In genomic region chr12:111738754-111739153, GRCm38 (mm10) we compare ENCODE assay signal across 8 mouse cellular contexts. TPM values are rescaled to one million over a fixed set of nuclear protein-coding genes. Genes with fewer than 3 reads are reported as not detected.
A peak's percentile ranks its signal among the peaks of the same experiment; 100 is the strongest.
DNase-seq lines count a peak whose midpoint lies in the region; ATAC-seq and TF ChIP-seq lines count a peak whose summit lies in the region.
"Had no signal": no experiment of that assay in that cellular context is flagged by ENCODE, and none has a peak within 500 bp of the region (broad histone marks: within the 10 kb centered on the region; RNA-seq: fewer than 3 reads in every experiment).

No protein-coding gene starts in this region.

- no peak overlapping the region for H3K4me2 ChIP-seq in liver, embryonic 11.5 days
- no peak overlapping the region for H3K4me2 ChIP-seq in intestine, embryonic 15.5 days (replicated peaks)

- no peaks in the 10 kb centered on the region for H3K36me3 ChIP-seq in liver, embryonic 11.5 days (ENCODE audit: control insufficient read depth, insufficient read depth, low read length)
- H3K36me3 ChIP-seq in intestine, embryonic 15.5 days = no peaks in the 10 kb centered on the region
- H3K36me3 ChIP-seq in small intestine, adult 2 months (ENCODE audit: control insufficient read depth, insufficient read depth, low read length) = no peaks in the 10 kb centered on the region

- H3K4me1 ChIP-seq in liver, embryonic 11.5 days (replicated peaks; ENCODE audit: control insufficient read depth, insufficient read depth, low read length) = no peaks in the 10 kb centered on the region
- H3K4me1 ChIP-seq in intestine, embryonic 15.5 days (replicated peaks) = peaks cover 6% of the 10 kb centered on the region
- H3K4me1 ChIP-seq in lung, adult 2 months (ENCODE audit: control insufficient read depth, insufficient read depth, low read length) = no peaks in the 10 kb centered on the region
- H3K4me1 ChIP-seq in small intestine, adult 2 months (ENCODE audit: control insufficient read depth, insufficient read depth, insufficient read length, low read length) = no peaks in the 10 kb centered on the region; the same call in 1 of the 2 replicates

- no peaks in the 10 kb centered on the region for H3K9me3 ChIP-seq in liver, embryonic 11.5 days (ENCODE audit: control insufficient read depth, low read length)
- no peaks in the 10 kb centered on the region for H3K9me3 ChIP-seq in intestine, embryonic 15.5 days

- peak; percentile 38 for DNase-seq in liver
- no peak for DNase-seq in liver, embryonic 11.5 days (ENCODE audit: low spot score)
- peak; percentile 13 for DNase-seq in T-cell, adult 2 months (ENCODE audit: low spot score)
- peak; percentile 78 to 89 for DNase-seq in cerebellum, postnatal 14 days
- DNase-seq in lung, adult 2 months = peak; percentile 61

- no peak for TF ChIP-seq POLR2A in lung, adult 2 months (IDR thresholded peaks at IDR 0.05; ENCODE audit: borderline replicate concordance, extremely low read depth, low read depth, low read length)
- TF ChIP-seq POLR2A in small intestine, adult 2 months (IDR thresholded peaks at IDR 0.05; ENCODE audit: low read depth, low read length) = no peak

- ATAC-seq in liver, embryonic 11.5 days (replicated peaks; ENCODE audit: low FRiP score) = no peak
- ATAC-seq in intestine, embryonic 15.5 days = 0 out of 2 replicates have a peak, but pooled peaks have one; percentile 26

- no peak overlapping the region for H3K27ac ChIP-seq in liver, embryonic 11.5 days (ENCODE audit: low read depth, low read length)
- H3K27ac ChIP-seq in intestine, embryonic 15.5 days = no peak overlapping the region
- H3K27ac ChIP-seq in small intestine, adult 2 months (ENCODE audit: insufficient read depth, low read depth, low read length) = no peak overlapping the region

- no peak overlapping the region for H3K4me3 ChIP-seq in liver, embryonic 11.5 days (ENCODE audit: low read depth, low read length)
- H3K4me3 ChIP-seq in intestine, embryonic 15.5 days (replicated peaks) = no peak overlapping the region
- no peak overlapping the region for H3K4me3 ChIP-seq in lung, adult 2 months (replicated peaks; ENCODE audit: extremely low read depth, low read depth, low read length)
- H3K4me3 ChIP-seq in small intestine, adult 2 months (ENCODE audit: low read depth, low read length) = no peak overlapping the region
- H3K4me3 ChIP-seq: erythroblast, embryonic 14.5 days had no signal

- WGBS in liver, embryonic 11.5 days = 26% methylated on average over 3 of the region's 3 CpGs
- WGBS in intestine, embryonic 15.5 days = 15% methylated on average over 3 of the region's 3 CpGs
- 15% methylated on average over 3 of the region's 3 CpGs for WGBS in lung, adult 2 months
- WGBS in small intestine, adult 2 months = 36% methylated on average over 3 of the region's 3 CpGs

- H3K27me3 ChIP-seq in liver, embryonic 11.5 days (replicated peaks; ENCODE audit: control insufficient read depth, insufficient read depth, low read length) = no peaks in the 10 kb centered on the region
- H3K27me3 ChIP-seq in intestine, embryonic 15.5 days (replicated peaks) = no peaks in the 10 kb centered on the region
- no peaks in the 10 kb centered on the region for H3K27me3 ChIP-seq in small intestine, adult 2 months (ENCODE audit: control insufficient read depth, insufficient read depth, low read length)

- H3K9ac ChIP-seq in liver, embryonic 11.5 days (ENCODE audit: low read depth, low read length) = no peak overlapping the region
- H3K9ac ChIP-seq in intestine, embryonic 15.5 days = no peak overlapping the region

- peak; percentile 66 for TF ChIP-seq CTCF in lung, adult 2 months (IDR thresholded peaks at IDR 0.05; ENCODE audit: insufficient read depth, low read length)
- peak; percentile 39; the same call in 1 of the 2 replicates for TF ChIP-seq CTCF in small intestine, adult 2 months (IDR thresholded peaks at IDR 0.05; ENCODE audit: extremely low read depth, insufficient read length, insufficient replicate concordance, low read depth, low read length)

RNA-seq across cellular contexts. Expression of gene Klc1, which starts 19.9 kb away (rescaled TPM):
- polyA plus RNA-seq in liver, embryonic 11.5 days (2014; fragmentation: Nextera tagmentation; extraction: Ambion mirVana) = 56.8 and 59.3 TPM in 2 replicates
- 91.1 and 92.1 TPM in 2 replicates for polyA plus RNA-seq in intestine, embryonic 15.5 days (2015; fragmentation: Nextera tagmentation; extraction: Ambion mirVana)
- polyA plus RNA-seq in lung, adult 2 months (2012; rRNA removed) = 101 and 113 TPM in 2 replicates
- 37.2 and 55.8 TPM in 2 replicates for polyA plus RNA-seq in small intestine, adult 2 months (2012; rRNA removed)

RNA-seq across cellular contexts. Expression of gene Apopt1, which starts 25.7 kb away (rescaled TPM):
- 60.3 and 67.7 TPM in 2 replicates for polyA plus RNA-seq in liver, embryonic 11.5 days (2014; fragmentation: Nextera tagmentation; extraction: Ambion mirVana)
- 50.1 and 51.8 TPM in 2 replicates for polyA plus RNA-seq in intestine, embryonic 15.5 days (2015; fragmentation: Nextera tagmentation; extraction: Ambion mirVana)
- 22.5 and 30.9 TPM in 2 replicates for polyA plus RNA-seq in lung, adult 2 months (2012; rRNA removed)
- polyA plus RNA-seq in small intestine, adult 2 months (2012; rRNA removed) = 12.1 and 16.7 TPM in 2 replicates

RNA-seq across cellular contexts. Expression of gene Bag5, which starts 25.7 kb away (rescaled TPM):
- 41.0 and 44.7 TPM in 2 replicates for polyA plus RNA-seq in liver, embryonic 11.5 days (2014; fragmentation: Nextera tagmentation; extraction: Ambion mirVana)
- polyA plus RNA-seq in intestine, embryonic 15.5 days (2015; fragmentation: Nextera tagmentation; extraction: Ambion mirVana) = 46.7 and 48.7 TPM in 2 replicates
- 21.4 and 21.9 TPM in 2 replicates for polyA plus RNA-seq in lung, adult 2 months (2012; rRNA removed)
- 3.4 and 5.5 TPM in 2 replicates for polyA plus RNA-seq in small intestine, adult 2 months (2012; rRNA removed)
